8 mouse cellular contexts compared by ENCODE assay signal in genomic region chr10:43742085-43743054, GRCm38 (mm10).
DNase-seq lines count a peak whose midpoint lies in the region; ATAC-seq lines count a peak whose summit lies in the region.

No protein-coding gene starts in this region.

- peak; percentile 40 for ATAC-seq in granulocyte monocyte progenitor cell, adult 5-6 weeks (replicated peaks; ENCODE audit: poor library complexity, severe bottlenecking)
- peak; percentile 70 for ATAC-seq in megakaryocyte, adult 5-6 weeks (ENCODE audit: poor library complexity, severe bottlenecking)

- DNase-seq in gastrocnemius, postnatal 25 days: peak; percentile 28
- no peak for DNase-seq in gastrocnemius, postnatal 14 days
- DNase-seq in MN1 (ENCODE audit: low spot score): peak; percentile 87
- DNase-seq in thymus, postnatal 14 days: peak; percentile 51
- no peak for DNase-seq in c-Kit-positive CD71-positive TER-119-positive erythroid progenitor cells, embryonic 14.5 days (ENCODE audit: low spot score)
- DNase-seq in right cerebral cortex, adult 18-20 months: no peak

- intact Hi-C loops in gastrocnemius, postnatal 14 days (cut with DNase I; ENCODE audit: low total_unique reads): no loop called here

Comparison
In these comparisons a context has a peak if more than half of its experiments do, and no peak if none do; other contexts are left out.
1. DNase-seq: peak in gastrocnemius, postnatal 25 days (single experiment), MN1 (single experiment) and thymus, postnatal 14 days (single experiment); none in gastrocnemius, postnatal 14 days (single experiment), c-Kit-positive CD71-positive TER-119-positive erythroid progenitor cells, embryonic 14.5 days (single experiment) and right cerebral cortex, adult 18-20 months (single experiment).